Mouse (Mus musculus) midbrain, embryonic 10.5 days (tissue): ENCODE measurements around the gene Tnrc6a. TPM values are rescaled to one million over a fixed set of nuclear protein-coding genes. Genes with fewer than 3 reads are reported as not detected.

ENCODE experiments used
- DNase-seq: peaks from one replicate; pipeline ENCODE4 v3.0.0-alpha.2; 2017; ENCODE audit warnings: low spot score
- H3K27ac ChIP-seq: fragments of 300-500 bp; sonication (generic); replicated peaks from 2 replicates; pipeline ENCODE4 v1.5.1; 2016; ENCODE audit warnings: mild to moderate bottlenecking
- H3K27me3 ChIP-seq: fragments of 300-500 bp; sonication (generic); 2 replicates; pipeline ENCODE4 v1.6.1; 2016; ENCODE audit warnings: low read depth, mild to moderate bottlenecking; ENCODE audit not compliant: poor library complexity, severe bottlenecking
- H3K36me3 ChIP-seq: fragments of 300-500 bp; sonication (generic); 2 replicates; pipeline ENCODE4 v1.6.1; 2016; ENCODE audit warnings: mild to moderate bottlenecking, moderate library complexity
- H3K4me1 ChIP-seq: fragments of 300-500 bp; sonication (generic); 2 replicates; pipeline ENCODE4 v1.6.1; 2016
- H3K4me3 ChIP-seq: fragments of 300-500 bp; sonication (generic); 2 replicates; pipeline ENCODE4 v1.5.1; 2016; ENCODE audit warnings: mild to moderate bottlenecking, moderate library complexity
- H3K9me3 ChIP-seq: fragments of 300-500 bp; sonication (generic); replicated peaks from 2 replicates; pipeline ENCODE4 v1.6.1; 2016; ENCODE audit warnings: mild to moderate bottlenecking
- WGBS: fragments of 180-500 bp; shearing (Covaris S2); methylation state at CpG from one replicate; pipeline ENCODE4 v1.1.7; 2016; 5-methylcytosine and 5-hydroxymethylcytosine counted together
- polyA plus RNA-seq: library from polyadenylated mRNA; unstranded; fragments of >200 nt; fragmentation: Nextera tagmentation; extraction: Ambion mirVana; gene quantifications from 2 replicates; pipeline ENCODE4 v1.2.1, GENCODE M21; 2016

Tnrc6a gene
- polyA plus RNA-seq, 1 experiment from 2014 or later, result 57.2 TPM

DNA sequence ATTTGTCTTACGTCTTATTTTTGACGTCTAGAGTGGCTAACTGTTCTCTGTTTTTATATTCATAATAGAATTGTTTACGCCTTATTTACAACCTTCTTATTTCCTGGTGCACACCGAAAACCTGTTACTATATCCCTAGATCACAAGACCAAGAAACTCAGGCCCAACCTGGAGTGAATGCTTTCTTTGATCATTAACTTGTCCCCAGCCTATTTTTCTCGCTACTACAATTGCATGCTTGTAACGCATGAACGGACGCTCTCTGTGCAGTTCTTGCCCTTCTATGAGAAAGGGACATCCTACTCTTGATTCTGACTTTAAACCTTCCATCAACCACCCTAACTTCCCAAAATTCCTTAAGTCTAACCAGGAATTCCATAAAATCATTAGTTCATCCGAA lies 100.4 kb downstream of the Tnrc6a start:
- Histone ChIP-seq H3K4me3 (no peak overlapping the region), H3K27ac (no peak overlapping the region), H3K4me1 (peaks cover 8% of the 10 kb centered on the region), H3K36me3 (no peaks in the 10 kb centered on the region), H3K9me3 (no peaks in the 10 kb centered on the region), H3K27me3 (no peaks in the 10 kb centered on the region)
- no peak for DNase-seq
- 84% methylated on average over 9 of the region's 9 CpGs for WGBS

DNA sequence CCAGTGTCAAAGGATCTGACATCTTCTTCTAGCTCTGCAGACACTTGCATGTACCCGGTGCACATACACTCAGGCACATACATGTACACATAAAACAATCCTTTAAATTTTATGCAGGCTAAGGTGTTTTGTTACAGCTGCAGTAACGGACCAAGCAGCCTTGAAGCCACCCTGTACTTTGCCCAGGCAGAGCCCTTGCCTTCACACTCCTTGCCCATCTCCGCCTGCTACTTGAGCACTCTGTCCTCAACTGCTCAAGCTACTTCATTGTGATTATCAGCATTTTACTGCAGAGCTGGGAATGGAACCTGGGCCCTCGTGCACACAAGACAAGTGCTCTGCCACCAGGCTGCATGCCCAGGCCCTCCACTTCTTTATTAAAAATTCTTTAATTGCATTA lies 101.5 kb downstream of the Tnrc6a start:
- DNase-seq, result no peak
- H3K4me1 ChIP-seq, result no peaks in the 10 kb centered on the region
- no peaks in the 10 kb centered on the region for H3K27me3 ChIP-seq
- 89% methylated on average over 4 of the region's 4 CpGs for WGBS
- no peak overlapping the region for H3K4me3 ChIP-seq
- no peak overlapping the region for H3K27ac ChIP-seq
- H3K9me3 ChIP-seq, result no peaks in the 10 kb centered on the region
- no peaks in the 10 kb centered on the region for H3K36me3 ChIP-seq

DNA sequence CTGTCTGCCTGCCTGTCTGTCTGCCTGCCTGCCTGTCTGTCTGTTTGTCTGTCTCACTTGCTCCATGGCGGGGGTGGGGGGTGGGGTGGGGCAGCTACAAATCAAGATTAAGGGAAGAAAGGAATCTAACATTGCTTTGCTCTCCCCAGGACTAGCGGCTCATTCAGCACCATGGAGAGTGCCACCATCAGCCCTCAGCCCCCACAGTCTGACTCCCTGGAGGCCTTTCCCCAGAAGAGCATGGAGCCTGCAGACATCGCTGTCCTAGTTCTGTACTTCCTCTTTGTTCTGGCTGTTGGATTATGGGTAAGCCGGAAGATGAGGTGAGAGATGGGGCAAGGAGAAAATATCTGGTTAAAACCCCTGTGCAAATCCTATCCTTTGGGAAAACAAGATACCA lies 111.8 kb downstream of the Tnrc6a start:
- no peak overlapping the region for H3K4me3 ChIP-seq
- DNase-seq, result peak; percentile 36
- no peak overlapping the region for H3K27ac ChIP-seq
- H3K36me3 ChIP-seq, result no peaks in the 10 kb centered on the region
- 29% methylated on average over 4 of the region's 4 CpGs for WGBS
- H3K27me3 ChIP-seq, result no peaks in the 10 kb centered on the region
- H3K9me3 ChIP-seq, result no peaks in the 10 kb centered on the region
- peaks cover 7% of the 10 kb centered on the region for H3K4me1 ChIP-seq

DNA sequence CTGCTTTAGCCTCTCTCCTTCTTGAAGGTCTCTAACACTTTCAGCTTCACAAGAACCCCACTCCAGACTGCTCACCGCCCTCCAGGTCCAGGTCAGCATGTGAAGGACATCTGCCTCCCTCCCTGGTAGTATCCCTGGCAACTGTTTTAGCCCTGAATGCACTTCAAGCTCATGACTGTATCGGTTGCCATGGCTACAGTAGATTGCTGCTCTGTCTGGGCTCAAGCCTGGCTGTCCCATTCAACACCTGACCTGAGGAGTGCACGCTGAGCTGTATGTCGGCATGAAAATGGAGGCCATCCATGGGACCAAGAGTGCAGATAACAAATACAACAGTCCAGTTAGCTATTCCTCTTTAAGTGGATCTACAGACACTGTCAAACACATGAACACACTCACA lies 114.9 kb downstream of the Tnrc6a start:
- H3K27ac ChIP-seq, result no peak overlapping the region
- no peak for DNase-seq
- no peaks in the 10 kb centered on the region for H3K9me3 ChIP-seq
- H3K27me3 ChIP-seq, result no peaks in the 10 kb centered on the region
- no peak overlapping the region for H3K4me3 ChIP-seq
- peaks cover 7% of the 10 kb centered on the region for H3K4me1 ChIP-seq
- 75% methylated on average over 4 of the region's 4 CpGs for WGBS
- H3K36me3 ChIP-seq, result no peaks in the 10 kb centered on the region

DNA sequence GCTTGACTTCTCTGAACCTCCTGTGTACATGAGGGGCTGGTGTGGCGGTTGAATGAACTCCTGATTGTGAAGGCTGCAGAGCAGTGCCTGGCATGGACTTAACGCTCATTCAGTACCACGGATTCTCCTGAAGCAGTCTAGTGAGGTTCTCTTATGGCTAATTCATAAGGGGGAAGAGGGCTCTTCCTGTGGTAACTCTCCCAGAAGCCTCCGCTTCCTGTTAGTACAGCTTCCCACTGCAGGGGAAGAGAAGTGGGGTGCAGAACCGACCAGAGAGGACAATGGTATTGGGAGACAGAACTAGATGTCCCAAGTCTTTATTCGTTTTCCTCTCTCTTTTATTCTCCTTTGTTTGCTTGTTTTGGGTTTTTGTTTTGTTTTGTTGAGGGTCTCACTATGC lies 116.4 kb downstream of the Tnrc6a start:
- no peaks in the 10 kb centered on the region for H3K36me3 ChIP-seq
- peaks cover 7% of the 10 kb centered on the region for H3K4me1 ChIP-seq
- no peaks in the 10 kb centered on the region for H3K27me3 ChIP-seq
- no peak for DNase-seq
- 81% methylated on average over 6 of the region's 6 CpGs for WGBS
- H3K27ac ChIP-seq, result no peak overlapping the region
- no peak overlapping the region for H3K4me3 ChIP-seq
- H3K9me3 ChIP-seq, result no peaks in the 10 kb centered on the region

DNA sequence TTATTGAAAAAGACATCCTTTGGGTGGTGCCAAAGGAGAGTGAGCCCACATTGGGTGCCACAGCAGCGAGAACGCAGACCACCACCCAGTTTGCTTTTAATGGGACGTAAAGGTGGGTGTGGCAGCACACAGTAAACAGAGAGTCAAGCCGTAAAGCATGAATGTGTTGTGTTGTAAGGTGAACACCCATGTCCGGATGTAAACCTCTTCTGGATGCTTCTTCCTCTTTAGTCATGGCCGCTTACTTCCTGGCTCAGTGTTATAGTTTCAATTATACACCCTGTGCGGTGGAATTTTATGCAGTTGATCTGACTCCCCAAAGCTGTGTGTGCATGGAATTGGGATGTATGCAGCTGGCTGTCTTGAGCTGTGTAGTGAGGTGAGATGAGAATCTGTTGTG lies 118.6 kb downstream of the Tnrc6a start:
- Histone ChIP-seq H3K9me3 (no peaks in the 10 kb centered on the region), H3K27me3 (no peaks in the 10 kb centered on the region), H3K36me3 (no peaks in the 10 kb centered on the region), H3K4me1 (peaks cover 7% of the 10 kb centered on the region), H3K4me3 (no peak overlapping the region), H3K27ac (no peak overlapping the region)
- no peak for DNase-seq
- 92% methylated on average over 7 of the region's 7 CpGs for WGBS

DNA sequence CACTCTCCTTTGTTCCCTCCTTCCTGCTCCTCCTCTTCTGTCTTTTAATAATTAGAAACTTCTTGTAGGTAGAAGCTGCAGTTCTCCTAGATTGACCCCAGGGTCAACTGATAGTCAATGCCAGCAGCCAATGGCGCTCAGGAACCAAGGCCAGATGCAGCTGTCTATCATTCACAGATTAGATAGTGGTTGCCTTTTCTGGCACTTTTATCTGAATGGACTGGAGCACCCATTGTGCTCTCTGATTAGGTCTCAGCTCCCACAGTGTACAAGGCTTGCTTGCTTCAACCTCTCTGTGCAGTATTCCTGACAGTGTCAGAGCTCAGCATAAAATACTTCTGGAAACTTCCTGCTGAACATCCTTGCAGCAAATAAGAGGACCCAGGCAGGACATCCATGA lies 121.1 kb downstream of the Tnrc6a start:
- H3K27me3 ChIP-seq, result no peaks in the 10 kb centered on the region
- H3K4me3 ChIP-seq, result no peak overlapping the region
- WGBS, result 88% methylated on average over 1 of the region's 1 CpGs
- H3K27ac ChIP-seq, result no peak overlapping the region
- no peaks in the 10 kb centered on the region for H3K9me3 ChIP-seq
- no peaks in the 10 kb centered on the region for H3K4me1 ChIP-seq
- no peaks in the 10 kb centered on the region for H3K36me3 ChIP-seq
- no peak for DNase-seq

Other genes starting within 250 kb of the Tnrc6a start
- gene Rbbp6, start 158.2 kb upstream of the Tnrc6a start, polyA plus RNA-seq, result 24.9 and 25.6 TPM in 2 replicates
- gene Slc5a11, start 90.9 kb downstream of the Tnrc6a start, polyA plus RNA-seq, result 0.26 and 0.27 TPM in 2 replicates
- 59.3 and 61.0 TPM in 2 replicates for gene Lcmt1, start 245.9 kb downstream of the Tnrc6a start, polyA plus RNA-seq
- 25.9 and 30.3 TPM in 2 replicates for gene Arhgap17, start 246.0 kb downstream of the Tnrc6a start, polyA plus RNA-seq